Mouse (Mus musculus) adrenal gland, postnatal 14 days (tissue): Measurements from ENCODE around the gene Lpar2. TPM values are rescaled to one million over a fixed set of nuclear protein-coding genes. Genes with fewer than 3 reads are reported as not detected.

Experiments used
- DNase-seq: peaks from one replicate; pipeline ENCODE4 v3.0.0; 2021; ENCODE audit warnings: mixed read lengths
- long read RNA-seq, 2 experiments: library from polyadenylated mRNA; stranded (forward); transcript quantifications; one replicate each; pipeline ENCODE4 v2.0.0; 2021
- total RNA-seq: library from RNA; stranded (reverse); gene quantifications from 2 replicates; pipeline ENCODE4 v1.2.3, GENCODE M21; 2021

Lpar2 gene
- 1.1 and 1.3 TPM in 2 replicates for total RNA-seq
- long read RNA-seq, experiment 1, partial matches to known transcripts = 1 of 1 reads
- long read RNA-seq, experiment 1, other reads (novel, unspliced or antisense) = 0 of 1 reads
- long read RNA-seq, experiment 2 = 0 reads

- peak; percentile 75 for DNase-seq
Measured at GRCm38 (mm10) chr8:69822386-69823191, at the start of gene Lpar2. Lpar2 (plus strand) TSS chr8:69822429.

- peak; percentile 92 for DNase-seq
Measured at GRCm38 (mm10) chr8:69774503-69775148, 47.6 kb upstream of the Lpar2 start, which contains the start of gene Gm20422. Gm20422 (minus strand) TSS chr8:69774886.

GRCm38 (mm10) chr8:69775149-69775534 is 47.1 kb upstream of the Lpar2 start:
- DNase-seq = no peak

GRCm38 (mm10) chr8:69777111-69777510 is 45.1 kb upstream of the Lpar2 start:
- DNase-seq = no peak

GRCm38 (mm10) chr8:69789105-69789504 is 33.1 kb upstream of the Lpar2 start:
- DNase-seq = no peak

- DNase-seq = no peak
Measured at GRCm38 (mm10) chr8:69789731-69790130, 32.5 kb upstream of the Lpar2 start.

GRCm38 (mm10) chr8:69790364-69790763 is 31.9 kb upstream of the Lpar2 start:
- DNase-seq = no peak

GRCm38 (mm10) chr8:69790773-69791367 is 31.4 kb upstream of the Lpar2 start, which contains the start of the genes Atp13a1 and Zfp866:
Atp13a1 (plus strand) TSS chr8:69791163.
Zfp866 (minus strand) TSS chr8:69791178.
- peak; percentile 94 for DNase-seq

GRCm38 (mm10) chr8:69791415-69792068 is 30.7 kb upstream of the Lpar2 start:
- peak; percentile 67 for DNase-seq

- no peak for DNase-seq
Measured at GRCm38 (mm10) chr8:69793666-69794065, 28.6 kb upstream of the Lpar2 start.

GRCm38 (mm10) chr8:69794096-69794495 is 28.1 kb upstream of the Lpar2 start:
- DNase-seq = no peak

- DNase-seq = no peak
Measured at GRCm38 (mm10) chr8:69794901-69795300, 27.3 kb upstream of the Lpar2 start.

- no peak for DNase-seq
Measured at GRCm38 (mm10) chr8:69796721-69797345, 25.4 kb upstream of the Lpar2 start.

GRCm38 (mm10) chr8:69797661-69798060 is 24.6 kb upstream of the Lpar2 start:
- no peak for DNase-seq

- no peak for DNase-seq
Measured at GRCm38 (mm10) chr8:69799261-69799660, 23.0 kb upstream of the Lpar2 start.

GRCm38 (mm10) chr8:69799946-69800345 is 22.3 kb upstream of the Lpar2 start:
- DNase-seq = no peak

GRCm38 (mm10) chr8:69801796-69802195 is 20.4 kb upstream of the Lpar2 start:
- no peak for DNase-seq

GRCm38 (mm10) chr8:69802216-69802615 is 20.0 kb upstream of the Lpar2 start:
- no peak for DNase-seq

GRCm38 (mm10) chr8:69803366-69803765 is 18.9 kb upstream of the Lpar2 start:
- DNase-seq = peak; percentile 1

- DNase-seq = no peak
Measured at GRCm38 (mm10) chr8:69804537-69804936, 17.7 kb upstream of the Lpar2 start.

GRCm38 (mm10) chr8:69805086-69805485 is 17.1 kb upstream of the Lpar2 start:
- no peak for DNase-seq

GRCm38 (mm10) chr8:69805491-69805890 is 16.7 kb upstream of the Lpar2 start:
- no peak for DNase-seq
